Mouse (Mus musculus): Measurements from ENCODE around the gene Xpo6. TPM values are rescaled to one million over a fixed set of nuclear protein-coding genes. Genes with fewer than 3 reads are reported as not detected.

Gene Xpo6
- polyA plus RNA-seq, 1 experiment from 2014 or later: 27.7 TPM

DNA sequence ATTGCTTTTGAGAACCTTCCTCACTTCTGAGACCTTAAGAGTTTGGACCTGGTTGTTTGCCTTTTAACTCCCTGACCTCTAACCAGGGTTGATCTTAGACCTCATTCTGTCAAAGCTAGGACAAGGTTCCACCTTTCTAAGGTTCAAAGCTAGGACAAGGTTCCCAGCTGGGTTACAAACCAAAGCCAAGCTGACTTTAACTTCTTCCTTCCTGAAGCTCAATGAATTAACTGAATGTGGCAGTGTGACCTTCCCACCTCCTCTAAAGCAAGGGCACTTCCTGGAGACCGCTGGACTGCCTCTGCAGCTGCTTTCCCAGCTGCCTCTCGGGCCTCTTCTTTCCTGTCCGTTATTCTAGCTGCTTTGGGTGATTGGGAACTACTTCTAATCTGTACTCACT is 32.9 kb downstream of the Xpo6 start:
- H3K9ac ChIP-seq: no peak overlapping the region
- peaks cover 10% of the 10 kb centered on the region for H3K4me1 ChIP-seq
- no peak overlapping the region for H3K4me3 ChIP-seq
- no peaks in the 10 kb centered on the region for H3K27me3 ChIP-seq (replicated peaks)
- peak overlapping the region; percentile 62 for H3K27ac ChIP-seq (replicated peaks)
- ATAC-seq (ENCODE audit: extremely low read depth, insufficient number of reproducible peaks, low FRiP score, low TSS enrichment): no peak
- WGBS: 20% methylated on average over 3 of the region's 3 CpGs
- peaks cover 76% of the 10 kb centered on the region for H3K36me3 ChIP-seq
- H3K4me2 ChIP-seq: no peak overlapping the region
- H3K9me3 ChIP-seq: no peaks in the 10 kb centered on the region

DNA sequence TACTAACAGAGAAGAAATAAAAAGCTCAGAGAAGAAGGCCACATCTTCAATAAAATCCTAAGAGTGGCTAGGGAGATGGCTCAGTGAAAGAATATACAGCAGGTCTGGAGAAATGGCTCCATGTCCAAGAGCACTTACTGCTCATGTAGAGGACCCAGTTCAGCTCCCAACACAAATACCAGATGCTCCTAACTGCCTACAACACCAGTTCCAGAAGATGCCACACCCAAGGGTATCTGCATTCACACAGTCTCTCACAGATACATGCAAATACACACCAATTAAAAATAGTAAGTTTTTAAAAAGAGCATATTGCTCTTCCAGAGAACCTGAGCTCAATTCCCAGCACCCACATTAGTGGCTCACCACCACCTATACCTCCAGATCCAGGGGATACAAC is 33.7 kb downstream of the Xpo6 start:
- Histone ChIP-seq H3K27ac (replicated peaks) (no peak overlapping the region), H3K4me2 (no peak overlapping the region), H3K27me3 (replicated peaks) (no peaks in the 10 kb centered on the region), H3K36me3 (peaks cover 67% of the 10 kb centered on the region), H3K4me1 (peaks cover 10% of the 10 kb centered on the region), H3K9me3 (no peaks in the 10 kb centered on the region), H3K9ac (no peak overlapping the region), H3K4me3 (no peak overlapping the region)
- no peak for ATAC-seq (ENCODE audit: extremely low read depth, insufficient number of reproducible peaks, low FRiP score, low TSS enrichment)

DNA sequence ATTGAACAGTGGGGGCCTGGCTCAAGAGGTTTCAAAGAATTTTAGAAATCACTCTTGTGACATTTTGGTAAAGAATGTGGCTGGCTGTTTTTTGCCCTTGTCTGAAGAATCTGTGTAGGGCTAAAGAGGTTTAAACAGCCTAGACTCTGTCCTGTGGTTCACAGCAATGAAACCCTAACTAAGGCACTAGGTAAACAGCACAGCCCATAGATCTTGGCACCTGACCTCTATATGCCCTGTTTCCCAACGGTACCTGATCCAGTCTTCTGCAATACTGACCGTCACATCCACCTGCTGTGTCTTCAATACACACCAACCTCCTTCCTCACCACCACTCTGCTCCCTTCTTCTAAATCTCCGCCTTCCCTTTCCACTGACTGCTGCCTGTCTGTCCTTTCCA is 42.1 kb downstream of the Xpo6 start:
- Histone ChIP-seq H3K27me3 (replicated peaks) (no peaks in the 10 kb centered on the region), H3K27ac (replicated peaks) (no peak overlapping the region), H3K4me1 (no peaks in the 10 kb centered on the region), H3K9me3 (no peaks in the 10 kb centered on the region), H3K9ac (no peak overlapping the region), H3K4me2 (no peak overlapping the region), H3K36me3 (peaks cover 66% of the 10 kb centered on the region), H3K4me3 (no peak overlapping the region)
- no peak for ATAC-seq (ENCODE audit: extremely low read depth, insufficient number of reproducible peaks, low FRiP score, low TSS enrichment)
- 82% methylated on average over 3 of the region's 3 CpGs for WGBS

DNA sequence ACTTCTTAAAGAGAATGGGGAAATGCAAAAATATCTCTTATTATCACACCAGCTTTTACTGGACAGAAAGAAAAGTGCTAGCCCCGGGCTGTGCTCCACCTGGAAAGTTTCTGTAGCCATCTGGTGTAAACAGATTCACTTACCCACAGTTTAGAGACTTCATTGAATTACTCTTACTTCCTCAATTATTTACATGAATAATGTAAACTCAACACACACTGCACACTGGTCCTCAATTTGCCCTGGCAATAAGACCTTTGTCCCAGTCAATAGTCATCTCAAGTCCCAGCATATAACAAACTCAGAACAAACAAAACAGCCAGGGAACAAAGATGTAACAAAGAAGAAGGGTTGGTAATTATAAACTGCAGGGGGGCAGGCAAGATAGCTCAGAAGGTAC is 44.6 kb downstream of the Xpo6 start:
- Histone ChIP-seq H3K4me1 (no peaks in the 10 kb centered on the region), H3K4me2 (no peak overlapping the region), H3K27ac (replicated peaks) (no peak overlapping the region), H3K36me3 (peaks cover 81% of the 10 kb centered on the region), H3K27me3 (replicated peaks) (no peaks in the 10 kb centered on the region), H3K9ac (no peak overlapping the region), H3K4me3 (no peak overlapping the region), H3K9me3 (no peaks in the 10 kb centered on the region)
- ATAC-seq (ENCODE audit: extremely low read depth, insufficient number of reproducible peaks, low FRiP score, low TSS enrichment): no peak
- 87% methylated on average over 1 of the region's 1 CpGs for WGBS

DNA sequence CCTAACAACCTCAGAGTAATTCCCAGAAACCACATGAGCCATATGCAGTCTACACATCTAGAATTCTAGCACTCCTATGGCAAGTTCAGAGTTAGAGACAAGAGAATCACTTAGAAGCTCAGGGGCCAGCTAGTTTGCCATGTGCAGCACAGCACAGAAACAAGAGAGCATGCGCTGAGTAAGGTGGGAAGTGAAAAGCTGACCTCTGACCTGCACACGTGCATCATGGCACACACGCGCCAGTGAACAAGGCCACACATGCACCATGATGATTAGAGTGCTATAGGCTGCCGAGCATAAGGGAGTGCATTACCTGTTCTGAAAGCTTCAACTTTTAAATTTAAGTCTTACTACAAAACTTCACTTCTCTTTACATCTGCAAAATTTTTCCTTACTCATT is 45.6 kb downstream of the Xpo6 start:
- Histone ChIP-seq H3K27me3 (replicated peaks) (no peaks in the 10 kb centered on the region), H3K36me3 (peaks cover 80% of the 10 kb centered on the region), H3K4me3 (no peak overlapping the region), H3K27ac (replicated peaks) (no peak overlapping the region), H3K9ac (no peak overlapping the region), H3K9me3 (no peaks in the 10 kb centered on the region), H3K4me1 (no peaks in the 10 kb centered on the region), H3K4me2 (no peak overlapping the region)
- no peak for ATAC-seq (ENCODE audit: extremely low read depth, insufficient number of reproducible peaks, low FRiP score, low TSS enrichment)
- 92% methylated on average over 5 of the region's 5 CpGs for WGBS

DNA sequence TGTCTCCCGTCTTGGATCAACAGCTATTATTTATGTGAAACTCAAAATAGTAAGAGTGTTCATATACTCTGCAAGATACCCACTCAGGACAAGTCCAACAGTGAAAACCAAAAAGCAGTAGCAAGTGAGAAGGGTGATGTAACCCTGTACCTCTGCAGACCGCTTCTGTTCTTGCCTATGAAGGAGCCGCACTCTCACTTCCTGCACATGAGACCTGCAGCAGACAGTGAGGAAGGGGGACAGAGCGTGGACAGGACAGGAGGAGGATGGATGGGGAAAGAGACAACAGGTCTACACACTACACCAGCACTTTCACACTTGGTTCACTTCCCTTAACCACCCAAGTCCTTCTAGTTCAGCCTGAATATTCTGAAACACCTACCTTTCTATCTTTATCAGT is 48.0 kb downstream of the Xpo6 start:
- WGBS: 87% methylated on average over 4 of the region's 4 CpGs
- Histone ChIP-seq H3K4me3 (no peak overlapping the region), H3K36me3 (peaks cover 83% of the 10 kb centered on the region), H3K9ac (no peak overlapping the region), H3K27ac (replicated peaks) (no peak overlapping the region), H3K4me2 (no peak overlapping the region), H3K9me3 (no peaks in the 10 kb centered on the region), H3K27me3 (replicated peaks) (no peaks in the 10 kb centered on the region), H3K4me1 (no peaks in the 10 kb centered on the region)
- ATAC-seq (ENCODE audit: extremely low read depth, insufficient number of reproducible peaks, low FRiP score, low TSS enrichment): no peak

DNA sequence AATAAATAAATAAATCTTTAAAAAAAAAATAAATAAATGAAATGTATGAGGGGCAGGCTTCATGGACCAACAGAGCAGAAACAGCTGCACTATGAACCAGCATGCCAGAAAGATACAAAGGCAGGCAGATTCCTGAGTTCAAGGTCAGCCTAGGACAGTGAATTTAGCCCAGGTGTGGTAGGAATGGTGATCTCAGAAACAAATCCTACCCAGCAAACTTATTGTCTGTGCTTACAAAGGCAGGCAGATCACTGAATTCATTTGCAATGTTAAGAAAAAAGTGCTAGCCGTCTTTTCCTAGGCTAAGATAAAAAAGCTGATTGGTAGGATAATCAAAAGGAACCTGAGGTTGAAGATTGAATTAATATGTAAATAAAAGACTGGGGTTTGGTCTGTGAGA is 54.1 kb downstream of the Xpo6 start:
- no peak overlapping the region for H3K27ac ChIP-seq (replicated peaks)
- H3K36me3 ChIP-seq: peaks cover 87% of the 10 kb centered on the region
- H3K27me3 ChIP-seq (replicated peaks): no peaks in the 10 kb centered on the region
- peaks cover 13% of the 10 kb centered on the region for H3K4me1 ChIP-seq
- WGBS: 80% methylated on average over 1 of the region's 1 CpGs
- H3K9me3 ChIP-seq: no peaks in the 10 kb centered on the region
- H3K4me3 ChIP-seq: no peak overlapping the region
- H3K9ac ChIP-seq: no peak overlapping the region
- ATAC-seq (ENCODE audit: extremely low read depth, insufficient number of reproducible peaks, low FRiP score, low TSS enrichment): no peak
- no peak overlapping the region for H3K4me2 ChIP-seq

DNA sequence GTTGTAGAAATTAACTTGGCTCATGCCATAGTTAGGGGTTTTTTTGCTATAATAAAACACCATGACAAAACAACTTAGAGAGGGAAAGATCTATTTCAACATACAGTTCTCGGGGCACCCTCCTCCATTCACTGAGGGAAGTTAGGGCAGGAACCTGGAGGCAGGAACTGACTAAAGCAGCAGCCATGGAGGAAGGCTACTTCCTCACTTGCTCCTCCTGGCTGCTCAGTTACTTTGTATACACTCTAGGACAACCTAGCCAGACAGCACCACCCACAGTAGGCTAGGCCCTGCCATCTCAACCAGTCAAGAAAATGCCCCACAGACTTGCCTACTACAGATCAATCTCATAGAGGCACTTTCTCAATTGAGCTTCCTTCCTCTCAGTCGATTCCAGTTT is 55.9 kb downstream of the Xpo6 start:
- no peaks in the 10 kb centered on the region for H3K27me3 ChIP-seq (replicated peaks)
- 82% methylated on average over 2 of the region's 2 CpGs for WGBS
- no peak overlapping the region for H3K4me2 ChIP-seq
- ATAC-seq (ENCODE audit: extremely low read depth, insufficient number of reproducible peaks, low FRiP score, low TSS enrichment): no peak
- H3K9me3 ChIP-seq: no peaks in the 10 kb centered on the region
- H3K4me1 ChIP-seq: peaks cover 13% of the 10 kb centered on the region
- no peak overlapping the region for H3K4me3 ChIP-seq
- H3K27ac ChIP-seq (replicated peaks): no peak overlapping the region
- no peak overlapping the region for H3K9ac ChIP-seq
- H3K36me3 ChIP-seq: peaks cover 89% of the 10 kb centered on the region

DNA sequence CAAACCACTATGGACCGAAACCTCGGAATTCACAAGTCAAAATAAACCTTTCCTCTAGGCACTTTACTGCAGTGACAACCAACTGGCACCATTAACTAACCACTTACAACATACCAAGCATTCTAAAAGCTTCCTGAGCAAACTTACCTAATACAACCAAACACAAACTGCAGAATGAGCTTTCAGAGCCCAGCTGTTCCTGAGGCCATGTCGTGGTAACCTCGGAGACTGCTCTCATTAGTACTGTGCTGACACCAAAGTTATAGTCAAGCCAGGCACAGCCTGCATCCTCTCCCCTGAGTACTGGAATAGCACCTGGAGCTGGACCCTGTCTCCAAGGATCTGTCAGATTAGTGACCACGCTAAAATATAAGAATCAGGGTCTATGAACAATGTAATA is 62.5 kb downstream of the Xpo6 start:
- Histone ChIP-seq H3K4me2 (no peak overlapping the region), H3K36me3 (peaks cover 88% of the 10 kb centered on the region), H3K4me1 (peaks cover 6% of the 10 kb centered on the region), H3K9me3 (no peaks in the 10 kb centered on the region), H3K27me3 (replicated peaks) (no peaks in the 10 kb centered on the region), H3K9ac (no peak overlapping the region), H3K27ac (replicated peaks) (no peak overlapping the region), H3K4me3 (no peak overlapping the region)
- WGBS: 89% methylated on average over 5 of the region's 5 CpGs
- ATAC-seq (ENCODE audit: extremely low read depth, insufficient number of reproducible peaks, low FRiP score, low TSS enrichment): no peak

DNA sequence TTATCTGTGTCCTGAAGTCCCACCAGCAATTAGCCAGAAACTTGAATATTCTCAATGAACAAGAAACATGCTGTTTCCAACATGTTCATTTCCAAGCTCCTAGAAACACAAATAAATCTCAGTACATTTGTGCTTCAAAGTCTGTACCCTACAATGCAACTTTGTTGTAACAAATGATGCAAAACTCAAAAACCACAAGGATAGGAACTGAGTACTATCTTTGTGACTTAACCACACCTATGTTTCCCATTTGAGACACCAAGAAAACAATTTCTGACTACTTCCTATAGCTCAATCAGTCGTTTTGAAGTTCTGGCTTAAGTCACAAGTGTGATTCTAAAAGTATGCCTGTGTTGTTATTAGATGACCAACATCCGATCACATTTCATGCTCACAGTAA is 64.9 kb downstream of the Xpo6 start:
- no peaks in the 10 kb centered on the region for H3K9me3 ChIP-seq
- H3K4me3 ChIP-seq: no peak overlapping the region
- H3K9ac ChIP-seq: no peak overlapping the region
- no peak overlapping the region for H3K27ac ChIP-seq (replicated peaks)
- ATAC-seq (ENCODE audit: extremely low read depth, insufficient number of reproducible peaks, low FRiP score, low TSS enrichment): no peak
- no peaks in the 10 kb centered on the region for H3K27me3 ChIP-seq (replicated peaks)
- H3K36me3 ChIP-seq: peaks cover 91% of the 10 kb centered on the region
- no peak overlapping the region for H3K4me2 ChIP-seq
- H3K4me1 ChIP-seq: peaks cover 6% of the 10 kb centered on the region
- 71% methylated on average over 2 of the region's 2 CpGs for WGBS

DNA sequence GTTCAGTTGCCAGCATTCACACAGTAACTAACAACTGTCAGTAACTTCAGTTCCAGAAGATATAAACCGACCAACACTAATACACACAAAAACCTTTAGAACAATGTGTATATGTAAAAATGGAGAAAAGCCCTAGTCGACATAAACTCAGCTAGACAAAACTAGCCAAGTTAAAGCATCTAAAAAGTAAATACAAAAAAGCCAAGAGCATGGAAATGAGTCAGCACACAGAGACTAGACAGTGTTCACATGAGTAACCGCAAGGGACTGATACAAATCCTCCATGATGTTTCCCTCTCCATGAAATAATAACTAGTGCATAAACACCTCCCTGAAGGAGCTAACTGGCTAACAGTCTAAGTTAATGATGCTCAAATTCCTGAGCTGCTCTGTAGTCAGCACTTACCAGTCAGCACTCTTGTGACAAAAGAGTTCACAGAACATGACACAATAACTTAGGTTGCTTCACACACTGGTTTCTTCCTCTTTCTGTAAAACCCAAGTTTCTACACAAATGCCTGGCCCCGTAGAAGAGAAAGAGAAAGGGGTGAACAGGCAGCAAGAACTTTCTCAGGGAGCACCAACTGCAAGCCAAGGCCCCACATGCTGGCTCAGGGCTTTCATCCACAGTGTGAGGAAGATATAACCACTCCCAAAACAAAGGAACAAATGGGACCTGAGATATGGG is 65.5 kb downstream of the Xpo6 start:
- Histone ChIP-seq H3K27ac (replicated peaks) (no peak overlapping the region), H3K4me2 (no peak overlapping the region), H3K9ac (no peak overlapping the region), H3K4me1 (peaks cover 6% of the 10 kb centered on the region), H3K4me3 (no peak overlapping the region), H3K36me3 (peaks cover 91% of the 10 kb centered on the region), H3K27me3 (replicated peaks) (no peaks in the 10 kb centered on the region), H3K9me3 (no peaks in the 10 kb centered on the region)
- 80% methylated on average over 4 of the region's 4 CpGs for WGBS
- ATAC-seq (ENCODE audit: extremely low read depth, insufficient number of reproducible peaks, low FRiP score, low TSS enrichment): no peak

DNA sequence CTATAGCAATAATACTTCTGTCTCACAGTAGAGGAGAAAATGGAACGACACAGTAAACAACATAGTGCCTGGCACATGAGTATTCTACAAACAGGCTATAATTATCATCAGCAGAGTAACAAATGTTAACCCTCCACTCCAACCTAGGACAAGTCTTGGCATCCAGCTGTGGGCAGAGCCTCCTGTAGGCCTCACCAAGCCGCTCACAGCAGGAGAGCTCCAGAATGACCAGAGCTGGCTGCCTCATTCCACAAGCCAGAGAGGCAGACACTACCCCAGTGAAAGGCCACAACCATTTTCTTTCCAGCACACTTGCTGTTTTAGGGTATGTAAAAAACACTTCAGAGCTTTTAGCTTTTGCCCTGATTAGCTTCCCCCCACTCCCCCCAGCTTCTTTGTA is 72.6 kb downstream of the Xpo6 start:
- H3K9ac ChIP-seq: no peak overlapping the region
- no peak overlapping the region for H3K4me2 ChIP-seq
- peaks cover 45% of the 10 kb centered on the region for H3K4me1 ChIP-seq
- no peaks in the 10 kb centered on the region for H3K27me3 ChIP-seq (replicated peaks)
- 68% methylated on average over 2 of the region's 2 CpGs for WGBS
- no peak for ATAC-seq (ENCODE audit: extremely low read depth, insufficient number of reproducible peaks, low FRiP score, low TSS enrichment)
- no peaks in the 10 kb centered on the region for H3K9me3 ChIP-seq
- H3K4me3 ChIP-seq: no peak overlapping the region
- peaks cover 73% of the 10 kb centered on the region for H3K36me3 ChIP-seq
- peak overlapping the region; percentile 74 for H3K27ac ChIP-seq (replicated peaks)
